Mouse (Mus musculus) cerebellum, postnatal 25 days (tissue): ENCODE data around the gene Micu2.
A peak's percentile ranks its signal among the peaks of the same experiment; 100 is the strongest.
"Not testable (repeated sequence)": the region's sequence is repeated elsewhere in the genome, so short reads cannot be mapped to it uniquely, and the experiment has no call there.

Source experiments
- DNase-seq, 2 experiments: peaks; one replicate each; pipeline ENCODE4 v3.0.0; 2021; ENCODE audit warnings: mixed read lengths in 2 of 2

Gene Micu2

GRCm38 (mm10) chr14:57951089-57951488 lies 48.0 kb downstream of the Micu2 start:
- peak; percentile 14 to 32 for DNase-seq

GRCm38 (mm10) chr14:57945834-57946233 lies 53.2 kb downstream of the Micu2 start:
- no peak for DNase-seq

- no peak for DNase-seq
Measured at GRCm38 (mm10) chr14:57937297-57937696, 61.8 kb downstream of the Micu2 start.

- DNase-seq, result no peak
Measured at GRCm38 (mm10) chr14:57934666-57935065, 64.4 kb downstream of the Micu2 start.

GRCm38 (mm10) chr14:57933608-57934007 lies 65.5 kb downstream of the Micu2 start:
- no peak for DNase-seq

GRCm38 (mm10) chr14:57932881-57933443 lies 66.1 kb downstream of the Micu2 start:
- DNase-seq, result no peak

GRCm38 (mm10) chr14:57921428-57922131 lies 77.5 kb downstream of the Micu2 start:
- DNase-seq, result peak in 1 of 2 experiments; percentile 9

GRCm38 (mm10) chr14:57920568-57921310 lies 78.3 kb downstream of the Micu2 start:
- peak; percentile 40 to 58 for DNase-seq

- DNase-seq, result no peak
Measured at GRCm38 (mm10) chr14:57919148-57919875, 79.8 kb downstream of the Micu2 start.

- DNase-seq, result no peak
Measured at GRCm38 (mm10) chr14:57915341-57915740, 83.7 kb downstream of the Micu2 start.

GRCm38 (mm10) chr14:57912211-57913007 lies 86.7 kb downstream of the Micu2 start:
- DNase-seq, result not testable (repeated sequence)

- DNase-seq, result not testable (repeated sequence)
Measured at GRCm38 (mm10) chr14:57911787-57912186, 87.3 kb downstream of the Micu2 start.

- DNase-seq, result no peak
Measured at GRCm38 (mm10) chr14:57911316-57911715, 87.7 kb downstream of the Micu2 start.

- DNase-seq, result peak; percentile 84 to 89
Measured at GRCm38 (mm10) chr14:57910501-57911068, 88.5 kb downstream of the Micu2 start.

- DNase-seq, result no peak
Measured at GRCm38 (mm10) chr14:57909297-57909696, 89.8 kb downstream of the Micu2 start.

GRCm38 (mm10) chr14:57908431-57908830 lies 90.6 kb downstream of the Micu2 start:
- DNase-seq, result no peak

- no peak for DNase-seq
Measured at GRCm38 (mm10) chr14:57901998-57902397, 97.1 kb downstream of the Micu2 start.

- DNase-seq, result no peak
Measured at GRCm38 (mm10) chr14:57896882-57897281, 102.2 kb downstream of the Micu2 start.

- not testable (repeated sequence) for DNase-seq
Measured at GRCm38 (mm10) chr14:57896088-57896871, 102.8 kb downstream of the Micu2 start.

GRCm38 (mm10) chr14:57894346-57894745 lies 104.7 kb downstream of the Micu2 start:
- DNase-seq, result no peak

GRCm38 (mm10) chr14:57892961-57893360 lies 106.1 kb downstream of the Micu2 start:
- DNase-seq, result no peak
